Mouse (Mus musculus): ENCODE measurements at regions not wholly inside any gene's neighbourhood (a gene's known extent, or its start where the extent isn't known, plus 50 kb on each side); places are given as distances from the start of the nearest gene placed in this dataset.

- H3K4me2 ChIP-seq (replicated peaks; ENCODE audit: low read depth) = no peak overlapping the region
- no peak for ATAC-seq
- H3K36me3 ChIP-seq (ENCODE audit: control insufficient read depth, insufficient read depth) = no peaks in the 10 kb centered on the region
- no peaks in the 10 kb centered on the region for H3K4me1 ChIP-seq (replicated peaks; ENCODE audit: control insufficient read depth, insufficient read depth, low read length)
- no peak overlapping the region for H3K27ac ChIP-seq (ENCODE audit: low read depth, low read length)
- no peak for TF ChIP-seq CTCF (IDR thresholded peaks at IDR 0.05; ENCODE audit: low read depth)
- WGBS = 72% methylated on average over 4 of the region's 4 CpGs
- peaks cover 1% of the 10 kb centered on the region; the same call in 1 of the 2 replicates for H3K9me3 ChIP-seq (ENCODE audit: control insufficient read depth)
- no peak overlapping the region for H3K9ac ChIP-seq (ENCODE audit: low read depth, low read length)
- H3K27me3 ChIP-seq (replicated peaks; ENCODE audit: control insufficient read depth, insufficient read depth, low read length) = no peaks in the 10 kb centered on the region
- no peak overlapping the region for H3K4me3 ChIP-seq (ENCODE audit: low read depth, low read length)
Observed at GRCm38 (mm10) chr17:15205799-15206198, 164.5 kb upstream of the Gm3448 start.

- WGBS = 81% methylated on average over 1 of the region's 1 CpGs
- no peak for TF ChIP-seq CTCF (IDR thresholded peaks at IDR 0.05; ENCODE audit: low read depth)
- H3K4me2 ChIP-seq (replicated peaks; ENCODE audit: low read depth) = no peak overlapping the region
- H3K27me3 ChIP-seq (replicated peaks; ENCODE audit: control insufficient read depth, insufficient read depth, low read length) = no peaks in the 10 kb centered on the region
- H3K27ac ChIP-seq (ENCODE audit: low read depth, low read length) = no peak overlapping the region
- no peak overlapping the region for H3K4me3 ChIP-seq (ENCODE audit: low read depth, low read length)
- ATAC-seq = no peak
- no peaks in the 10 kb centered on the region for H3K4me1 ChIP-seq (replicated peaks; ENCODE audit: control insufficient read depth, insufficient read depth, low read length)
- no peaks in the 10 kb centered on the region for H3K9me3 ChIP-seq (ENCODE audit: control insufficient read depth)
- no peaks in the 10 kb centered on the region for H3K36me3 ChIP-seq (ENCODE audit: control insufficient read depth, insufficient read depth)
- H3K9ac ChIP-seq (ENCODE audit: low read depth, low read length) = no peak overlapping the region
Observed at GRCm38 (mm10) chr17:15204524-15204923, 163.2 kb upstream of the Gm3448 start.

GRCm38 (mm10) chr17:15199235-15199634 lies 157.9 kb upstream of the Gm3448 start:
- H3K9ac ChIP-seq (ENCODE audit: low read depth, low read length) = no peak overlapping the region
- no peak overlapping the region for H3K4me2 ChIP-seq (replicated peaks; ENCODE audit: low read depth)
- no peak for ATAC-seq

GRCm38 (mm10) chr17:15197361-15197760 lies 156.0 kb upstream of the Gm3448 start:
- 86% methylated on average over 6 of the region's 6 CpGs for WGBS
- Histone ChIP-seq H3K9me3 (ENCODE audit: control insufficient read depth) (no peaks in the 10 kb centered on the region), H3K4me1 (replicated peaks; ENCODE audit: control insufficient read depth, insufficient read depth, low read length) (no peaks in the 10 kb centered on the region), H3K4me3 (ENCODE audit: low read depth, low read length) (no peak overlapping the region), H3K27me3 (replicated peaks; ENCODE audit: control insufficient read depth, insufficient read depth, low read length) (no peaks in the 10 kb centered on the region), H3K9ac (ENCODE audit: low read depth, low read length) (no peak overlapping the region), H3K27ac (ENCODE audit: low read depth, low read length) (no peak overlapping the region), H3K36me3 (ENCODE audit: control insufficient read depth, insufficient read depth) (no peaks in the 10 kb centered on the region), H3K4me2 (replicated peaks; ENCODE audit: low read depth) (no peak overlapping the region)
- TF ChIP-seq CTCF (IDR thresholded peaks at IDR 0.05; ENCODE audit: low read depth) = no peak
- ATAC-seq = no peak

More at GRCm38 (mm10) chr17:15199235-15199634, 157.9 kb upstream of the Gm3448 start:
- Histone ChIP-seq H3K4me1 (replicated peaks; ENCODE audit: control insufficient read depth, insufficient read depth, low read length) (no peaks in the 10 kb centered on the region), H3K9me3 (ENCODE audit: control insufficient read depth) (no peaks in the 10 kb centered on the region), H3K27ac (ENCODE audit: low read depth, low read length) (no peak overlapping the region), H3K27me3 (replicated peaks; ENCODE audit: control insufficient read depth, insufficient read depth, low read length) (no peaks in the 10 kb centered on the region), H3K36me3 (ENCODE audit: control insufficient read depth, insufficient read depth) (no peaks in the 10 kb centered on the region), H3K4me3 (ENCODE audit: low read depth, low read length) (no peak overlapping the region)
- TF ChIP-seq CTCF (IDR thresholded peaks at IDR 0.05; ENCODE audit: low read depth) = no peak
- 65% methylated on average over 3 of the region's 3 CpGs for WGBS

GRCm38 (mm10) chr17:15195819-15196218 lies 154.5 kb upstream of the Gm3448 start:
- ATAC-seq = no peak
- 88% methylated on average over 2 of the region's 2 CpGs for WGBS
- H3K9me3 ChIP-seq (ENCODE audit: control insufficient read depth) = no peaks in the 10 kb centered on the region

GRCm38 (mm10) chr17:15194894-15195461 lies 153.6 kb upstream of the Gm3448 start:
- no peak for TF ChIP-seq CTCF (IDR thresholded peaks at IDR 0.05; ENCODE audit: low read depth)
- ATAC-seq = no peak
- no peak overlapping the region for H3K27ac ChIP-seq (ENCODE audit: low read depth, low read length)
- H3K9ac ChIP-seq (ENCODE audit: low read depth, low read length) = no peak overlapping the region
- H3K4me2 ChIP-seq (replicated peaks; ENCODE audit: low read depth) = no peak overlapping the region
- no peak overlapping the region for H3K4me3 ChIP-seq (ENCODE audit: low read depth, low read length)
- 43% methylated on average over 7 of the region's 7 CpGs for WGBS
- H3K4me1 ChIP-seq (replicated peaks; ENCODE audit: control insufficient read depth, insufficient read depth, low read length) = no peaks in the 10 kb centered on the region
- no peaks in the 10 kb centered on the region for H3K9me3 ChIP-seq (ENCODE audit: control insufficient read depth)
- no peaks in the 10 kb centered on the region for H3K36me3 ChIP-seq (ENCODE audit: control insufficient read depth, insufficient read depth)
- no peaks in the 10 kb centered on the region for H3K27me3 ChIP-seq (replicated peaks; ENCODE audit: control insufficient read depth, insufficient read depth, low read length)

More at GRCm38 (mm10) chr17:15195819-15196218, 154.5 kb upstream of the Gm3448 start:
- no peaks in the 10 kb centered on the region for H3K36me3 ChIP-seq (ENCODE audit: control insufficient read depth, insufficient read depth)
- H3K27ac ChIP-seq (ENCODE audit: low read depth, low read length) = no peak overlapping the region
- TF ChIP-seq CTCF (IDR thresholded peaks at IDR 0.05; ENCODE audit: low read depth) = no peak
- H3K9ac ChIP-seq (ENCODE audit: low read depth, low read length) = no peak overlapping the region
- H3K4me1 ChIP-seq (replicated peaks; ENCODE audit: control insufficient read depth, insufficient read depth, low read length) = no peaks in the 10 kb centered on the region
- H3K4me3 ChIP-seq (ENCODE audit: low read depth, low read length) = no peak overlapping the region
- no peak overlapping the region for H3K4me2 ChIP-seq (replicated peaks; ENCODE audit: low read depth)
- no peaks in the 10 kb centered on the region for H3K27me3 ChIP-seq (replicated peaks; ENCODE audit: control insufficient read depth, insufficient read depth, low read length)

GRCm38 (mm10) chr17:15193831-15194230 lies 152.5 kb upstream of the Gm3448 start:
- no peak for ATAC-seq
- H3K4me3 ChIP-seq (ENCODE audit: low read depth, low read length) = no peak overlapping the region
- no peak overlapping the region for H3K27ac ChIP-seq (ENCODE audit: low read depth, low read length)
- no peak overlapping the region for H3K4me2 ChIP-seq (replicated peaks; ENCODE audit: low read depth)
- TF ChIP-seq CTCF (IDR thresholded peaks at IDR 0.05; ENCODE audit: low read depth) = no peak
- H3K9me3 ChIP-seq (ENCODE audit: control insufficient read depth) = no peaks in the 10 kb centered on the region
- no peaks in the 10 kb centered on the region for H3K36me3 ChIP-seq (ENCODE audit: control insufficient read depth, insufficient read depth)
- no peaks in the 10 kb centered on the region for H3K27me3 ChIP-seq (replicated peaks; ENCODE audit: control insufficient read depth, insufficient read depth, low read length)
- no peak overlapping the region for H3K9ac ChIP-seq (ENCODE audit: low read depth, low read length)
- WGBS = 70% methylated on average over 6 of the region's 6 CpGs
- H3K4me1 ChIP-seq (replicated peaks; ENCODE audit: control insufficient read depth, insufficient read depth, low read length) = no peaks in the 10 kb centered on the region
